Mouse (Mus musculus) spleen, postnatal 36 days (tissue): Measurements from ENCODE around the gene Kctd10.

Source experiments
- DNase-seq, 2 experiments: peaks; one replicate each; pipeline ENCODE4 v3.0.0; 2022; ENCODE audit warnings: low spot score in 2 of 2, mixed read lengths in 1 of 2

Kctd10 gene

GRCm38 (mm10) chr5:114380209-114381012, at the start of gene Kctd10, which contains the start of gene Ube3b:
TSS of gene Kctd10 (minus strand) at chr5:114380508.
TSS of gene Ube3b (plus strand) at chr5:114380607.
- DNase-seq, result peak; percentile 78 to 84

- DNase-seq, result no peak
Observed at GRCm38 (mm10) chr5:114429781-114430180, 49.5 kb upstream of the Kctd10 start.

- no peak for DNase-seq
Observed at GRCm38 (mm10) chr5:114428621-114429020, 48.3 kb upstream of the Kctd10 start.

- no peak for DNase-seq
Observed at GRCm38 (mm10) chr5:114426732-114427131, 46.4 kb upstream of the Kctd10 start.

- no peak for DNase-seq
Observed at GRCm38 (mm10) chr5:114423961-114424360, 43.7 kb upstream of the Kctd10 start.

GRCm38 (mm10) chr5:114422591-114422990, 42.3 kb upstream of the Kctd10 start:
- DNase-seq, result no peak

GRCm38 (mm10) chr5:114421561-114422298, 41.4 kb upstream of the Kctd10 start:
- DNase-seq, result no peak

GRCm38 (mm10) chr5:114418541-114418940, 38.2 kb upstream of the Kctd10 start:
- DNase-seq, result no peak

GRCm38 (mm10) chr5:114416855-114417254, 36.5 kb upstream of the Kctd10 start:
- DNase-seq, result no peak

GRCm38 (mm10) chr5:114415606-114416005, 35.3 kb upstream of the Kctd10 start:
- DNase-seq, result no peak

GRCm38 (mm10) chr5:114413067-114413735, 32.9 kb upstream of the Kctd10 start:
- DNase-seq, result no peak

- DNase-seq, result no peak
Observed at GRCm38 (mm10) chr5:114412361-114412998, 32.2 kb upstream of the Kctd10 start.

- DNase-seq, result no peak
Observed at GRCm38 (mm10) chr5:114410429-114410828, 30.1 kb upstream of the Kctd10 start.

GRCm38 (mm10) chr5:114408846-114409245, 28.5 kb upstream of the Kctd10 start:
- no peak for DNase-seq

GRCm38 (mm10) chr5:114407810-114408209, 27.5 kb upstream of the Kctd10 start:
- DNase-seq, result no peak

- DNase-seq, result no peak
Observed at GRCm38 (mm10) chr5:114407269-114407668, 27.0 kb upstream of the Kctd10 start.

GRCm38 (mm10) chr5:114406592-114406991, 26.3 kb upstream of the Kctd10 start:
- DNase-seq, result no peak

GRCm38 (mm10) chr5:114393169-114393568, 12.9 kb upstream of the Kctd10 start:
- DNase-seq, result no peak

GRCm38 (mm10) chr5:114384448-114384847, 4.1 kb upstream of the Kctd10 start:
- DNase-seq, result no peak

GRCm38 (mm10) chr5:114383184-114383904, 3.0 kb upstream of the Kctd10 start:
- peak in 1 of 2 experiments; percentile 26 for DNase-seq

GRCm38 (mm10) chr5:114381013-114381351, 674 bp upstream of the Kctd10 start:
- DNase-seq, result no peak
